Mouse (Mus musculus): ENCODE results near the gene Cer1. TPM values are rescaled to one million over a fixed set of nuclear protein-coding genes. Genes with fewer than 3 reads are reported as not detected.

Gene Cer1
- polyA plus RNA-seq, 1 experiment from 2014 or later = not detected

DNA sequence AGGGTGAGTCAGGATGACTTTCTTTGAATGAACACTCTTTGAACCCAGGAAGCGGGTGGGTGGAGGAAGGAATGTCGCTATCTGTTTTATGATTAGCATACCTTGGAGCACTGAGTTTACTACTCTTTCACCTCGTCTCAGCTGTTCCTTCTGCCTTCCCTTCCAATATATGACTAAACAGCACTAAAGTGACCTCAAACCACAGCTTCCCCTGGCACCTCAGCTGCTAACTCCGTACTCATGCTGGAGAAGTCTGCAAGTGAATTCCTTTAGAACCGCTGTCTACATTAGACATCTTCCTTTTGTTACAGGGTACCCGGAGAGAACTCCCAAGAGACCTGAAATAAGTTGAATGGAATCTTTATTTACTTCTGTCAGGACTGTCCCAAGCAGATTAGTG, 14.0 kb downstream of the Cer1 start:
- H3K36me3 ChIP-seq (ENCODE audit: control insufficient read depth, insufficient read depth, low read length) = no peaks in the 10 kb centered on the region
- no peak overlapping the region for H3K4me2 ChIP-seq (ENCODE audit: low read length)
- H3K27me3 ChIP-seq (ENCODE audit: control insufficient read depth, insufficient read depth, low read length) = no peaks in the 10 kb centered on the region
- no peak overlapping the region for H3K9ac ChIP-seq (replicated peaks; ENCODE audit: low read length)
- no peak overlapping the region for H3K4me3 ChIP-seq (replicated peaks; ENCODE audit: low read depth, low read length)
- H3K9me3 ChIP-seq (ENCODE audit: control insufficient read depth, low read length) = no peaks in the 10 kb centered on the region
- peaks cover 3% of the 10 kb centered on the region; the same call in 1 of the 2 replicates for H3K4me1 ChIP-seq (ENCODE audit: control insufficient read depth, insufficient read depth, low read length)
- DNase-seq (no peak), ATAC-seq (ENCODE audit: low FRiP score, low TSS enrichment) (no peak)
- WGBS = 85% methylated on average over 6 of the region's 6 CpGs
- no peak overlapping the region for H3K27ac ChIP-seq (replicated peaks; ENCODE audit: low read depth, low read length)

GRCm38 (mm10) chr4:82867731-82868445, 17.1 kb downstream of the Cer1 start:
- no peaks in the 10 kb centered on the region for H3K9me3 ChIP-seq (ENCODE audit: control insufficient read depth, low read length)
- H3K36me3 ChIP-seq (ENCODE audit: control insufficient read depth, insufficient read depth, low read length) = no peaks in the 10 kb centered on the region
- ATAC-seq (ENCODE audit: low FRiP score, low TSS enrichment) (no peak), DNase-seq (no peak)
- H3K27me3 ChIP-seq (ENCODE audit: control insufficient read depth, insufficient read depth, low read length) = no peaks in the 10 kb centered on the region
- 88% methylated on average over 5 of the region's 5 CpGs for WGBS
- H3K4me2 ChIP-seq (ENCODE audit: low read length) = no peak overlapping the region
- no peak overlapping the region for H3K9ac ChIP-seq (replicated peaks; ENCODE audit: low read length)
- H3K4me1 ChIP-seq (ENCODE audit: control insufficient read depth, insufficient read depth, low read length) = peaks cover 3% of the 10 kb centered on the region; the same call in 1 of the 2 replicates
- no peak overlapping the region for H3K4me3 ChIP-seq (replicated peaks; ENCODE audit: low read depth, low read length)
- no peak overlapping the region for H3K27ac ChIP-seq (replicated peaks; ENCODE audit: low read depth, low read length)

- ATAC-seq (ENCODE audit: low FRiP score, low TSS enrichment) (no peak), DNase-seq (no peak)
- H3K9ac ChIP-seq (replicated peaks; ENCODE audit: low read length) = no peak overlapping the region
- WGBS = 42% methylated on average over 4 of the region's 4 CpGs
- H3K9me3 ChIP-seq (ENCODE audit: control insufficient read depth, low read length) = no peaks in the 10 kb centered on the region
- H3K27ac ChIP-seq (replicated peaks; ENCODE audit: low read depth, low read length) = no peak overlapping the region
- H3K27me3 ChIP-seq (ENCODE audit: control insufficient read depth, insufficient read depth, low read length) = no peaks in the 10 kb centered on the region
- H3K36me3 ChIP-seq (ENCODE audit: control insufficient read depth, insufficient read depth, low read length) = no peaks in the 10 kb centered on the region
- H3K4me2 ChIP-seq (ENCODE audit: low read length) = no peak overlapping the region
- H3K4me1 ChIP-seq (ENCODE audit: control insufficient read depth, insufficient read depth, low read length) = no peaks in the 10 kb centered on the region
- H3K4me3 ChIP-seq (replicated peaks; ENCODE audit: low read depth, low read length) = no peak overlapping the region
Observed at GRCm38 (mm10) chr4:82867111-82867510, 17.8 kb downstream of the Cer1 start.

- no peaks in the 10 kb centered on the region for H3K27me3 ChIP-seq (ENCODE audit: control insufficient read depth, insufficient read depth, low read length)
- H3K9me3 ChIP-seq (ENCODE audit: control insufficient read depth, low read length) = no peaks in the 10 kb centered on the region
- WGBS = 84% methylated on average over 8 of the region's 8 CpGs
- DNase-seq (no peak), ATAC-seq (ENCODE audit: low FRiP score, low TSS enrichment) (no peak)
- no peak overlapping the region for H3K4me3 ChIP-seq (replicated peaks; ENCODE audit: low read depth, low read length)
- H3K4me2 ChIP-seq (ENCODE audit: low read length) = no peak overlapping the region
- no peak overlapping the region for H3K9ac ChIP-seq (replicated peaks; ENCODE audit: low read length)
- H3K4me1 ChIP-seq (ENCODE audit: control insufficient read depth, insufficient read depth, low read length) = no peaks in the 10 kb centered on the region
- no peak overlapping the region for H3K27ac ChIP-seq (replicated peaks; ENCODE audit: low read depth, low read length)
- H3K36me3 ChIP-seq (ENCODE audit: control insufficient read depth, insufficient read depth, low read length) = no peaks in the 10 kb centered on the region
Observed at GRCm38 (mm10) chr4:82864974-82865699, 19.8 kb downstream of the Cer1 start.

DNA sequence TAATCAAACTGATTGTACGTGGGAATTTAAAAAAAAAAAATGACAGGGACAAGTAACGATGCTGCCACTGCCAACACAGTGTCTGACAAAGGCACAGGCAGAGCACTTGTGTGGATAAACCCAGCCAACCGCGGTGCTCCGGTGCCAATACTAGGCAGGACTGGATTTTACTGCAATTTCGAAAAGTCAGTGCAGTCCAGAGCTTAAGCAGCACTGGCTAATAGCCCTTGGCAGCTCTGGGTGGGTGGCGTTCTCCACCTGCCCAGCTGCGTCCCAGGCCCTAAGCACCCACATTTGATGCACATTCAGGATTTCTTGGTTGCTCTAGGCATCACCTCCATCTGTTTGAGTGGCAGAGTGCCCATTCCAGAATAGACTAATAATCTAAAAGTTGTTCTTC, 21.6 kb downstream of the Cer1 start:
- no peak overlapping the region for H3K27ac ChIP-seq (replicated peaks; ENCODE audit: low read depth, low read length)
- H3K9ac ChIP-seq (replicated peaks; ENCODE audit: low read length) = no peak overlapping the region
- H3K36me3 ChIP-seq (ENCODE audit: control insufficient read depth, insufficient read depth, low read length) = no peaks in the 10 kb centered on the region
- WGBS = 73% methylated on average over 8 of the region's 8 CpGs
- H3K4me1 ChIP-seq (ENCODE audit: control insufficient read depth, insufficient read depth, low read length) = peaks cover 8% of the 10 kb centered on the region
- peak; percentile 20 for DNase-seq
- no peak for ATAC-seq (ENCODE audit: low FRiP score, low TSS enrichment)
- H3K4me3 ChIP-seq (replicated peaks; ENCODE audit: low read depth, low read length) = no peak overlapping the region
- no peak overlapping the region for H3K4me2 ChIP-seq (ENCODE audit: low read length)
- no peaks in the 10 kb centered on the region for H3K27me3 ChIP-seq (ENCODE audit: control insufficient read depth, insufficient read depth, low read length)
- no peaks in the 10 kb centered on the region for H3K9me3 ChIP-seq (ENCODE audit: control insufficient read depth, low read length)

- Histone ChIP-seq H3K9me3 (ENCODE audit: control insufficient read depth, low read length) (no peaks in the 10 kb centered on the region), H3K4me1 (ENCODE audit: control insufficient read depth, insufficient read depth, low read length) (peaks cover 15% of the 10 kb centered on the region), H3K9ac (replicated peaks; ENCODE audit: low read length) (no peak overlapping the region), H3K36me3 (ENCODE audit: control insufficient read depth, insufficient read depth, low read length) (no peaks in the 10 kb centered on the region), H3K4me3 (replicated peaks; ENCODE audit: low read depth, low read length) (no peak overlapping the region), H3K27me3 (ENCODE audit: control insufficient read depth, insufficient read depth, low read length) (no peaks in the 10 kb centered on the region), H3K4me2 (ENCODE audit: low read length) (no peak overlapping the region), H3K27ac (replicated peaks; ENCODE audit: low read depth, low read length) (no peak overlapping the region)
- DNase-seq = no peak
- no peak for ATAC-seq (ENCODE audit: low FRiP score, low TSS enrichment)
- WGBS = 93% methylated on average over 2 of the region's 2 CpGs
Observed at GRCm38 (mm10) chr4:82861451-82861850, 23.5 kb downstream of the Cer1 start.

DNA sequence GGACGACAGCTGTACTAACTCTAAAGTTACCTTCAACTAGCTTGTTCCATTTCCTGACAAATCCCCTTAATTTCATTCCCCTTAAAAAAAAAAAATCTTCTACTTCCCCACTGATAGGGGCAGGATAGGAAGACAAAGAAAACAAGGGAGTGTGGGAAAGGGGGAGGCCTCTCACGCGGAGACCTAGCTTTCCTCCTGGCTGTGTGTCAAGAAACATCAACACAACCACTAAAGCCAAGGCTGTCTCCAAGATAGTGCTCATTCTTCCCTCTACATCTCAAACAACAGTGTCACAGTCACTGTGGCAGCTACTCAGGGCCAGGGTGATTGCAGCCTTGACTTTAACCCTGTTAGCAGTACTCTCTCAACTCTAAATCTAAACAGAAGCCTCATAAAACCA, 24.4 kb downstream of the Cer1 start:
- H3K27ac ChIP-seq (replicated peaks; ENCODE audit: low read depth, low read length) = no peak overlapping the region
- no peak overlapping the region for H3K9ac ChIP-seq (replicated peaks; ENCODE audit: low read length)
- no peaks in the 10 kb centered on the region for H3K9me3 ChIP-seq (ENCODE audit: control insufficient read depth, low read length)
- no peaks in the 10 kb centered on the region for H3K36me3 ChIP-seq (ENCODE audit: control insufficient read depth, insufficient read depth, low read length)
- no peak for DNase-seq
- H3K27me3 ChIP-seq (ENCODE audit: control insufficient read depth, insufficient read depth, low read length) = no peaks in the 10 kb centered on the region
- peaks cover 15% of the 10 kb centered on the region for H3K4me1 ChIP-seq (ENCODE audit: control insufficient read depth, insufficient read depth, low read length)
- WGBS = 46% methylated on average over 3 of the region's 3 CpGs
- no peak overlapping the region for H3K4me3 ChIP-seq (replicated peaks; ENCODE audit: low read depth, low read length)
- ATAC-seq (ENCODE audit: low FRiP score, low TSS enrichment) = no peak
- no peak overlapping the region for H3K4me2 ChIP-seq (ENCODE audit: low read length)

DNA sequence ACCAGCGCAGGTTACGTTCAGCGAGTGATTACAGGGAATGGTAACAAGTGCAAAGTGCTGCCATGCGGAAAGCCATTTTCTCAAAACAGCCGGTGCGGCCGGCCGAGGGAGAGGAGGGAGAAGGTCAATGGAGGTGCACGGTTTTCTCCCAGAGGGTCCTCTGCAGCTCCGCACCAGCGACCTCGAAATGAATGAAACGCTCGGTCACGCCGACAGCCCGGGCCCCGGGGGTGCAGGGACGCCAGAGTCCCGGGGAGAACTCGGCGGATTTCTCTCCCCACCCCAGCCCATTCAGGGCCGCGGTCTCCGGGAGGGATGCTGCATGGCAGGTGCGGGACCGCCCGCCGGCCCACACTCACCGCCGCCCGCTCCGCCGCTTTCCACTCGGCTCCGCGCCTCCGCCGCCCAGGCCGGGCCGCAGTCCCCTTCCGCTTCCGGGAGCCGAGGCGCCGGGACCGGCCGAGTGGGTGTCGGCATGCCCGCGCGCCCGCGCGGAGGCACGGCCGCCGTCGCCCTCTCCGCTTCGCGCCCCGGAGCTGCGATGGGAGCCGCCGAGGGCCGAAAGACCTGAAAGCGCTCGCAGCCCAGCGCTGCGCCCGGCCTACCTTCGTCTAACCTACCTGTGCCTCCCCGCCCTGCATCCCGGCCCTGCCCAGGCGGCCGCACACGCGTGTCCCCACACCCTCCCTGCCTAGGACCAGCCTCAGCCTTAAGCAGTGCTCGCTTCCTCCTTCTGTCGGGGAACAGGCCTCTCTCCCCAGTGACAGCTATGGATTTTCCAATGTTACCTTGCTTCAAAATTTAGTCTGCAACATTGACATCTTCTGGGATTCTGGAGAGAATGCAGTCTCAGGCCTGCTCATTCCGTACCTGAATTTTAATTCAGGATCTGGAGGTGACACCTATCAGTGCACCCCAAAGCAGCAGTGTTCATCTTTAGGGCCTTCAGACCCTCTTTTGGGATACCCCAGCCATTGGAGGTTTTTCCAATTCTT, 25.5 kb downstream of the Cer1 start, which contains the start of gene Zdhhc21:
Gene Zdhhc21 (minus strand): TSS at position 828 of the 995 bp plus-strand sequence.
- H3K4me3 ChIP-seq (replicated peaks; ENCODE audit: low read depth, low read length) = peak within 1 kb of the TSS; percentile 72
- no peaks in the 10 kb centered on the region for H3K9me3 ChIP-seq (ENCODE audit: control insufficient read depth, low read length)
- WGBS = under 1% methylated on average over 82 of the region's 82 CpGs
- H3K36me3 ChIP-seq (ENCODE audit: control insufficient read depth, insufficient read depth, low read length) = no peaks in the 10 kb centered on the region
- DNase-seq = peak; percentile 87
- H3K9ac ChIP-seq (replicated peaks; ENCODE audit: low read length) = peak within 1 kb of the TSS; percentile 90
- peak within 1 kb of the TSS; percentile 96 for H3K27ac ChIP-seq (replicated peaks; ENCODE audit: low read depth, low read length)
- ATAC-seq (ENCODE audit: low FRiP score, low TSS enrichment) = peak; percentile 88
- H3K4me2 ChIP-seq (ENCODE audit: low read length) = peak within 1 kb of the TSS; percentile 77
- peaks cover 15% of the 10 kb centered on the region for H3K4me1 ChIP-seq (ENCODE audit: control insufficient read depth, insufficient read depth, low read length)
- H3K27me3 ChIP-seq (ENCODE audit: control insufficient read depth, insufficient read depth, low read length) = no peaks in the 10 kb centered on the region
